Mouse (Mus musculus) liver, embryonic 14.5 days (tissue): ENCODE measurements around the gene Fam92b. TPM values are rescaled to one million over a fixed set of nuclear protein-coding genes. Genes with fewer than 3 reads are reported as not detected.

Experiments used
- ATAC-seq: fragments of 200-750 bp; cut with Nextera tagmentation; 2 replicates; pipeline ENCODE4 v1.8.0; 2017; ENCODE audit warnings: moderate number of reproducible peaks, mild to moderate bottlenecking, moderate library complexity; ENCODE audit not compliant: insufficient read depth
- DNase-seq, 3 experiments: peaks; one replicate each; pipeline ENCODE4 v3.0.0-alpha.2; 2012 to 2013; ENCODE audit warnings: low read depth in 3 of 3, low spot score in 3 of 3
- H3K27ac ChIP-seq: fragments of 300-500 bp; sonication (generic); 2 replicates; pipeline ENCODE4 v1.5.1; 2014; ENCODE audit warnings: moderate library complexity, mild to moderate bottlenecking, control low read depth, inconsistent platforms
- H3K27me3 ChIP-seq: fragments of 300-500 bp; sonication (generic); 2 replicates; pipeline ENCODE4 v1.6.1; 2014; ENCODE audit warnings: mild to moderate bottlenecking, low read length, moderate library complexity; ENCODE audit not compliant: control insufficient read depth, insufficient read depth
- H3K36me3 ChIP-seq: fragments of 300-500 bp; sonication (generic); replicated peaks from 2 replicates; pipeline ENCODE4 v1.6.1; 2014; ENCODE audit warnings: low read depth; ENCODE audit not compliant: control insufficient read depth, insufficient read depth
- H3K4me1 ChIP-seq, 2 experiments: fragments of 200-500 bp in 1 of 2; fragments of 300-500 bp in 1 of 2; sonication (generic) in 1 of 2; replicated peaks; 2 replicates each; pipeline ENCODE4 v1.6.1; 2012 to 2014; ENCODE audit warnings: antibody characterized with exemption in 1 of 2, inconsistent platforms in 1 of 2, low read length in 1 of 2; ENCODE audit not compliant: control insufficient read depth in 2 of 2, insufficient read depth in 2 of 2
- H3K4me2 ChIP-seq: fragments of 300-500 bp; sonication (generic); 2 replicates; pipeline ENCODE4 v1.6.1; 2014; ENCODE audit warnings: low read depth, mild to moderate bottlenecking, control low read depth, moderate library complexity
- H3K4me3 ChIP-seq, 2 experiments: fragments of 200-500 bp in 1 of 2; fragments of 300-500 bp in 1 of 2; sonication (generic) in 1 of 2; 2 replicates each; pipeline ENCODE4 v1.5.1; 2012 to 2014; ENCODE audit warnings: low read depth in 2 of 2, low read length in 2 of 2, mild to moderate bottlenecking in 2 of 2, control low read depth in 1 of 2, inconsistent platforms in 1 of 2, moderate library complexity in 1 of 2; ENCODE audit not compliant: insufficient read depth in 1 of 2
- H3K9ac ChIP-seq: fragments of 300-500 bp; sonication (generic); replicated peaks from 2 replicates; pipeline ENCODE4 v1.6.1; 2014; ENCODE audit warnings: mild to moderate bottlenecking, control low read depth, moderate library complexity
- H3K9me3 ChIP-seq: fragments of 300-500 bp; sonication (generic); 2 replicates; pipeline ENCODE4 v1.6.1; 2016; ENCODE audit warnings: low read length, mixed read lengths; ENCODE audit not compliant: control insufficient read depth
- CTCF ChIP-seq: IDR thresholded peaks from 2 replicates; pipeline ENCODE4 v1.5.1; 2016; ENCODE audit warnings: antibody characterized with exemption, low read depth, control low read depth
- EP300 ChIP-seq: IDR thresholded peaks from 2 replicates; pipeline ENCODE4 v1.6.1; 2016; ENCODE audit warnings: antibody characterized with exemption, low read depth
- WGBS: fragments of 180-500 bp; shearing (Covaris S2); extraction: QIAGEN DNeasy Blood & Tissue Kit; methylation state at CpG from one replicate; pipeline ENCODE4 v1.1.7; 2014; ENCODE audit not compliant: insufficient replicate concordance; 5-methylcytosine and 5-hydroxymethylcytosine counted together
- polyA plus RNA-seq, 2 experiments: library from polyadenylated mRNA; depleted of rRNA in 1 of 2; stranded (reverse) in 1 of 2; unstranded in 1 of 2; fragments of >200 nt; fragmentation: Nextera tagmentation in 1 of 2; extraction: Ambion mirVana in 1 of 2; gene quantifications; 2 replicates each; pipeline versions ENCODE4 v1.2.1 to v1.2.3; 2012 to 2014

Gene Fam92b
- polyA plus RNA-seq, 2 experiments, result not detected

- peaks cover 7% of the 10 kb centered on the region for H3K27me3 ChIP-seq
- H3K4me1 ChIP-seq, result no peaks in the 10 kb centered on the region; a peak in 1 of 4 replicates
- H3K4me3 ChIP-seq, result no peak overlapping the region
- ATAC-seq (no peak), DNase-seq (no peak)
- 9% methylated on average over 10 of the region's 10 CpGs for WGBS
- H3K9me3 ChIP-seq, result no peaks in the 10 kb centered on the region
- no peak overlapping the region for H3K27ac ChIP-seq
- H3K36me3 ChIP-seq, result no peaks in the 10 kb centered on the region
- no peak overlapping the region for H3K9ac ChIP-seq
- no peak overlapping the region for H3K4me2 ChIP-seq
- no peak for TF ChIP-seq EP300
- no peak for TF ChIP-seq CTCF
These were observed 853 bp upstream of the Fam92b start for GRCm38 (mm10) chr8:120178124-120178514.

GRCm38 (mm10) chr8:120176605-120177004, 661 bp downstream of the Fam92b start:
- DNase-seq, result no peak
- 29% methylated on average over 4 of the region's 4 CpGs for WGBS
- peaks cover 7% of the 10 kb centered on the region for H3K27me3 ChIP-seq
- no peaks in the 10 kb centered on the region for H3K36me3 ChIP-seq
- H3K4me3 ChIP-seq, result no peak overlapping the region
- no peak for ATAC-seq
- TF ChIP-seq CTCF (no peak), EP300 (no peak)
- H3K4me1 ChIP-seq, result no peaks in the 10 kb centered on the region; a peak in 1 of 4 replicates
- H3K27ac ChIP-seq, result no peak overlapping the region
- H3K9me3 ChIP-seq, result no peaks in the 10 kb centered on the region
- no peak overlapping the region for H3K4me2 ChIP-seq
- H3K9ac ChIP-seq, result no peak overlapping the region

- Histone ChIP-seq H3K9me3 (no peaks in the 10 kb centered on the region), H3K4me1 (no peaks in the 10 kb centered on the region; a peak in 1 of 4 replicates), H3K27me3 (peaks cover 7% of the 10 kb centered on the region), H3K4me2 (no peak overlapping the region), H3K27ac (no peak overlapping the region), H3K36me3 (no peaks in the 10 kb centered on the region), H3K9ac (no peak overlapping the region), H3K4me3 (no peak overlapping the region)
- TF ChIP-seq CTCF (no peak), EP300 (no peak)
- 37% methylated on average over 18 of the region's 18 CpGs for WGBS
- ATAC-seq (no peak), DNase-seq (no peak)
These were observed 2.7 kb downstream of the Fam92b start for GRCm38 (mm10) chr8:120174606-120175005.

- ATAC-seq (no peak), DNase-seq (no peak)
- 64% methylated on average over 1 of the region's 1 CpGs for WGBS
- H3K4me3 ChIP-seq, result no peak overlapping the region
- H3K9ac ChIP-seq, result no peak overlapping the region
- H3K27ac ChIP-seq, result no peak overlapping the region
- TF ChIP-seq EP300 (no peak), CTCF (no peak)
- H3K4me2 ChIP-seq, result no peak overlapping the region
- H3K36me3 ChIP-seq, result no peaks in the 10 kb centered on the region
- H3K9me3 ChIP-seq, result no peaks in the 10 kb centered on the region
- H3K4me1 ChIP-seq, result no peaks in the 10 kb centered on the region
- H3K27me3 ChIP-seq, result peaks cover 7% of the 10 kb centered on the region
These were observed 4.1 kb downstream of the Fam92b start for GRCm38 (mm10) chr8:120173195-120173594.

- no peak for ATAC-seq
These were observed 8.1 kb downstream of the Fam92b start for GRCm38 (mm10) chr8:120169119-120169518.

GRCm38 (mm10) chr8:120167821-120168220, 9.4 kb downstream of the Fam92b start:
- TF ChIP-seq EP300 (no peak), CTCF (no peak)
- no peaks in the 10 kb centered on the region; the same call in 1 of the 2 replicates for H3K27me3 ChIP-seq
- ATAC-seq, result no peak
- H3K27ac ChIP-seq, result no peak overlapping the region
- H3K36me3 ChIP-seq, result no peaks in the 10 kb centered on the region
- no peaks in the 10 kb centered on the region for H3K4me1 ChIP-seq
- DNase-seq, result no peak
- no peaks in the 10 kb centered on the region for H3K9me3 ChIP-seq
- 36% methylated on average over 5 of the region's 5 CpGs for WGBS
- no peak overlapping the region for H3K9ac ChIP-seq
- no peak overlapping the region for H3K4me3 ChIP-seq
- H3K4me2 ChIP-seq, result no peak overlapping the region

More at GRCm38 (mm10) chr8:120169119-120169518, 8.1 kb downstream of the Fam92b start:
- Histone ChIP-seq H3K4me2 (no peak overlapping the region), H3K9ac (no peak overlapping the region), H3K4me1 (no peaks in the 10 kb centered on the region), H3K36me3 (no peaks in the 10 kb centered on the region), H3K27me3 (no peaks in the 10 kb centered on the region; the same call in 1 of the 2 replicates), H3K9me3 (no peaks in the 10 kb centered on the region), H3K4me3 (no peak overlapping the region), H3K27ac (no peak overlapping the region)
- TF ChIP-seq EP300, result no peak
- TF ChIP-seq CTCF, result no peak
- 37% methylated on average over 8 of the region's 8 CpGs for WGBS
- DNase-seq, result no peak
